Comparison of ENCODE assay signal across 8 mouse cellular contexts in the genomic region with DNA sequence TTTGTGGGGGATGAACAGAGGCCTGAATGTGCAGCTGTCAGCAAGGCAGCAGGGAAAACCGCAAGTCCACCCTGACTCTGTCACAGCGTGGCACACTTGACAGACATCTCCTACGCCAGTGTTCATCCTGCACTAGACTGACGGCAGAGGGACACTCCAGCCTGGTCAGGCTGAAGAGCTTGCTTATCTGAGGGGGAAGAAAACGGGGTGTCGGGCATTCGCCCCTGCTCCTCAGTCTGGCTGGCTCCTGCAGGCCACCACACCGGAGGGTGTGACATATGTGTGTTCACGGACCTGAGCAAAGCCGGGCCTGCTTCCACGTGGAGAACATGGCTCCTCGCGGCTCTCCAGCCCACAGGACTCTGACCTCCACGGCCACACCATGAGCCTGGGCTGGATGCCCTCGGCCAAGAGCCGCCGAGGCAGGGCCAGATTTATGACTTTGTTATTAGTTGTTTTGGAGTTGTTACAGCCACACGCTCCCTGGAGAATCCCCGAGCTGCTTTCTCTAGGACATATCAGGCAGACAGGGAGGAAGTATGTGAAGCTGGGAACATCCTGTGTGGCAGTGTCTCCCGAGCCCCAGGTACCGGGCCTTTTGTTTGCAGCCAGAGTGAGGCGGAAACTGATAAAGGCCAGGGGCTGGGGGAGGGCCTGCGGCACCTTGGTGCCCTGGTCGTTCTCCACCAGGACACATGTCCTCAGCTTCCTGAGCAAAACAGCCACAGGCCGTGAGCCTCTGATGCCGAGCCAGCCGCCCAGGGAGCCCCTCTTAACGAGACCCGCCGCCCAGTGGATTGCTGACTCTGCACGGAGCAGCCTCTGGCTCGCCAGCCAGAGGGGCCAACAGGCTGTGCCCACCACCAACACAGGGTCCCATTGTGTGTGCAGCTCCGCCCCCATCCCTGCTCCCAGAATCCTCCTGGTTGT.
DNase-seq lines count a peak whose midpoint lies in the region; ATAC-seq and TF ChIP-seq lines count a peak whose summit lies in the region.

No protein-coding gene starts in this region.

- H3K4me3 ChIP-seq in lung, embryonic 14.5 days (ENCODE audit: low read depth, low read length): no peak overlapping the region
- H3K4me3 ChIP-seq in intestine, embryonic 16.5 days (ENCODE audit: low read length): no peak overlapping the region
- no peak overlapping the region for H3K4me3 ChIP-seq in midbrain, embryonic 14.5 days (replicated peaks; ENCODE audit: low read depth, low read length)

- WGBS in lung, embryonic 14.5 days: 31% methylated on average over 33 of the region's 33 CpGs
- 38% methylated on average over 33 of the region's 33 CpGs for WGBS in intestine, embryonic 16.5 days
- 71% methylated on average over 33 of the region's 33 CpGs for WGBS in midbrain, embryonic 14.5 days

- TF ChIP-seq CTCF in lung, embryonic 14.5 days (IDR thresholded peaks at IDR 0.05; ENCODE audit: low read depth): no peak

- ATAC-seq in lung, embryonic 14.5 days (ENCODE audit: insufficient read depth): peak; percentile 64
- ATAC-seq in intestine, embryonic 16.5 days: 0 out of 2 replicates have a peak, but pooled peaks have one; percentile 34
- no peak for ATAC-seq in midbrain, embryonic 14.5 days (ENCODE audit: low FRiP score, low TSS enrichment)

- peak overlapping the region; percentile 78; the same call in 1 of the 2 replicates for H3K27ac ChIP-seq in lung, embryonic 14.5 days (ENCODE audit: low read depth)
- H3K27ac ChIP-seq in intestine, embryonic 16.5 days (ENCODE audit: low read length): no peak overlapping the region
- H3K27ac ChIP-seq in midbrain, embryonic 14.5 days (replicated peaks; ENCODE audit: low read depth, low read length): no peak overlapping the region

- H3K36me3 ChIP-seq in lung, embryonic 14.5 days (ENCODE audit: insufficient read depth): no peaks in the 10 kb centered on the region
- H3K36me3 ChIP-seq in intestine, embryonic 16.5 days (ENCODE audit: control insufficient read depth, insufficient read depth, low read length): no peaks in the 10 kb centered on the region
- H3K36me3 ChIP-seq in midbrain, embryonic 14.5 days (ENCODE audit: control insufficient read depth, insufficient read depth, low read length): no peaks in the 10 kb centered on the region

- H3K4me1 ChIP-seq in lung, embryonic 14.5 days (ENCODE audit: insufficient read depth): peaks cover 9% of the 10 kb centered on the region
- peaks cover 15% of the 10 kb centered on the region for H3K4me1 ChIP-seq in intestine, embryonic 16.5 days (ENCODE audit: control insufficient read depth, insufficient read depth, low read length)
- no peaks in the 10 kb centered on the region for H3K4me1 ChIP-seq in midbrain, embryonic 14.5 days (ENCODE audit: control insufficient read depth, insufficient read depth, low read length)

- H3K9ac ChIP-seq in lung, embryonic 14.5 days: peak overlapping the region; percentile 36
- 0 out of 2 replicates have a peak overlapping the region, but pooled peaks have one; percentile 1 for H3K9ac ChIP-seq in intestine, embryonic 16.5 days (ENCODE audit: low read depth, low read length)
- no peak overlapping the region for H3K9ac ChIP-seq in midbrain, embryonic 14.5 days (replicated peaks; ENCODE audit: low read length)

- no peaks in the 10 kb centered on the region for H3K27me3 ChIP-seq in lung, embryonic 14.5 days (ENCODE audit: insufficient read depth, low read length)
- H3K27me3 ChIP-seq in intestine, embryonic 16.5 days (replicated peaks; ENCODE audit: control insufficient read depth, insufficient read depth, low read length): no peaks in the 10 kb centered on the region
- no peaks in the 10 kb centered on the region for H3K27me3 ChIP-seq in midbrain, embryonic 14.5 days (ENCODE audit: control insufficient read depth, insufficient read depth, low read length)

- intact Hi-C loops in gastrocnemius, postnatal 36 days (cut with DNase I): no loop called here

- no peak overlapping the region for H3K4me2 ChIP-seq in lung, embryonic 14.5 days
- H3K4me2 ChIP-seq in intestine, embryonic 16.5 days (ENCODE audit: low read depth, low read length): no peak overlapping the region
- no peak overlapping the region for H3K4me2 ChIP-seq in midbrain, embryonic 14.5 days (ENCODE audit: low read length)

- H3K9me3 ChIP-seq in lung, embryonic 14.5 days (ENCODE audit: low read depth, low read length): no peaks in the 10 kb centered on the region
- peaks cover 4% of the 10 kb centered on the region; the same call in 1 of the 2 replicates for H3K9me3 ChIP-seq in intestine, embryonic 16.5 days (ENCODE audit: control insufficient read depth, low read length)
- H3K9me3 ChIP-seq in midbrain, embryonic 14.5 days (ENCODE audit: control insufficient read depth, low read length): peaks cover 5% of the 10 kb centered on the region; the same call in 1 of the 2 replicates

- peak; percentile 68 for DNase-seq in lung, embryonic 14.5 days
- DNase-seq in lung, postnatal 36 days: no peak
- peak; percentile 42 to 69 for DNase-seq in heart, adult 18-20 months
- peak; percentile 45 for DNase-seq in midbrain, embryonic 14.5 days
- no peak for DNase-seq in cerebellum, adult 18-20 months
- DNase-seq in thymus, postnatal 10 days (ENCODE audit: low spot score in 2 of 2): no peak
- no peak for DNase-seq in gastrocnemius, postnatal 36 days

Comparison
In these comparisons a context has a peak if more than half of its experiments do, and no peak if none do; other contexts are left out.
1. DNase-seq: peak in lung, embryonic 14.5 days (single experiment), heart, adult 18-20 months (2 of 2) and midbrain, embryonic 14.5 days (single experiment); none in lung, postnatal 36 days (single experiment), cerebellum, adult 18-20 months (0 of 2), thymus, postnatal 10 days (0 of 2) and gastrocnemius, postnatal 36 days (0 of 2).